Mouse (Mus musculus) neural tube, embryonic 11.5 days (tissue): ENCODE measurements around the gene Fgr. TPM values are rescaled to one million over a fixed set of nuclear protein-coding genes. Genes with fewer than 3 reads are reported as not detected.
A peak's percentile ranks its signal among the peaks of the same experiment; 100 is the strongest.

ENCODE experiments used
- ATAC-seq: fragments of 200-750 bp; cut with Nextera tagmentation; 2 replicates; pipeline ENCODE4 v1.8.0; 2017; ENCODE audit warnings: moderate number of reproducible peaks, mild to moderate bottlenecking, moderate TSS enrichment, moderate library complexity; ENCODE audit not compliant: insufficient read depth, low FRiP score, low TSS enrichment
- DNase-seq: peaks from one replicate; pipeline ENCODE4 v3.0.0-alpha.2; 2015; ENCODE audit warnings: low spot score
- H3K27ac ChIP-seq: fragments of 300-500 bp; sonication (generic); 2 replicates; pipeline ENCODE4 v1.5.1; 2014; ENCODE audit warnings: low read depth, mild to moderate bottlenecking, low read length
- H3K27me3 ChIP-seq: fragments of 300-500 bp; sonication (generic); 2 replicates; pipeline ENCODE4 v1.6.1; 2014; ENCODE audit warnings: mild to moderate bottlenecking, low read length, mixed read lengths; ENCODE audit not compliant: control insufficient read depth, insufficient read depth
- H3K36me3 ChIP-seq: fragments of 300-500 bp; sonication (generic); 2 replicates; pipeline ENCODE4 v1.6.1; 2014; ENCODE audit warnings: mild to moderate bottlenecking, low read length, moderate library complexity, mixed read lengths; ENCODE audit not compliant: control insufficient read depth, insufficient read depth
- H3K4me1 ChIP-seq: fragments of 300-500 bp; sonication (generic); 2 replicates; pipeline ENCODE4 v1.6.1; 2014; ENCODE audit warnings: low read length, mixed read lengths; ENCODE audit not compliant: control insufficient read depth, insufficient read depth
- H3K4me2 ChIP-seq: fragments of 300-500 bp; sonication (generic); 2 replicates; pipeline ENCODE4 v1.6.1; 2014; ENCODE audit warnings: low read depth, mild to moderate bottlenecking, moderate library complexity
- H3K4me3 ChIP-seq: fragments of 300-500 bp; sonication (generic); 2 replicates; pipeline ENCODE4 v1.5.1; 2014; ENCODE audit warnings: low read depth, low read length
- H3K9ac ChIP-seq: fragments of 300-500 bp; sonication (generic); 2 replicates; pipeline ENCODE4 v1.6.1; 2014; ENCODE audit warnings: mild to moderate bottlenecking, low read length
- H3K9me3 ChIP-seq: fragments of 300-500 bp; sonication (generic); 2 replicates; pipeline ENCODE4 v1.6.1; 2016; ENCODE audit warnings: low read length; ENCODE audit not compliant: control insufficient read depth
- WGBS: fragments of 180-500 bp; shearing (Covaris S2); extraction: QIAGEN DNeasy Blood & Tissue Kit; methylation state at CpG from one replicate; pipeline ENCODE4 v1.1.7; 2014; 5-methylcytosine and 5-hydroxymethylcytosine counted together
- polyA plus RNA-seq: library from polyadenylated mRNA; unstranded; fragments of >200 nt; fragmentation: Nextera tagmentation; extraction: Ambion mirVana; gene quantifications from 2 replicates; pipeline ENCODE4 v1.2.1, GENCODE M21; 2014

Fgr gene
- polyA plus RNA-seq, 1 experiment from 2014 or later = 0.24 TPM

- DNase-seq (no peak), ATAC-seq (no peak)
- no peak overlapping the region for H3K4me3 ChIP-seq
- no peak overlapping the region for H3K9ac ChIP-seq
- H3K4me2 ChIP-seq = no peak overlapping the region
- WGBS = 71% methylated on average over 8 of the region's 8 CpGs
- no peaks in the 10 kb centered on the region for H3K27me3 ChIP-seq
- H3K27ac ChIP-seq = no peak overlapping the region
- peaks cover 10% of the 10 kb centered on the region for H3K4me1 ChIP-seq
- H3K36me3 ChIP-seq = no peaks in the 10 kb centered on the region
- no peaks in the 10 kb centered on the region for H3K9me3 ChIP-seq
Measured at GRCm38 (mm10) chr4:132943088-132943487, 30.8 kb upstream of the Fgr start.

GRCm38 (mm10) chr4:132944106-132944505, 29.8 kb upstream of the Fgr start:
- Histone ChIP-seq H3K27me3 (no peaks in the 10 kb centered on the region), H3K9ac (no peak overlapping the region), H3K4me3 (no peak overlapping the region), H3K4me2 (no peak overlapping the region), H3K36me3 (no peaks in the 10 kb centered on the region), H3K9me3 (no peaks in the 10 kb centered on the region), H3K27ac (no peak overlapping the region), H3K4me1 (peaks cover 6% of the 10 kb centered on the region)
- no peak for ATAC-seq
- 85% methylated on average over 12 of the region's 12 CpGs for WGBS
- no peak for DNase-seq

- Histone ChIP-seq H3K27me3 (no peaks in the 10 kb centered on the region), H3K36me3 (no peaks in the 10 kb centered on the region), H3K4me1 (peaks cover 6% of the 10 kb centered on the region), H3K9me3 (no peaks in the 10 kb centered on the region), H3K4me3 (no peak overlapping the region), H3K9ac (no peak overlapping the region), H3K4me2 (no peak overlapping the region), H3K27ac (no peak overlapping the region)
- no peak for ATAC-seq
- no peak for DNase-seq
- 85% methylated on average over 4 of the region's 4 CpGs for WGBS
Measured at GRCm38 (mm10) chr4:132944776-132945175, 29.1 kb upstream of the Fgr start.

GRCm38 (mm10) chr4:132945261-132946046, 28.4 kb upstream of the Fgr start:
- DNase-seq (peak; percentile 90), ATAC-seq (peak; percentile 53)
- Histone ChIP-seq H3K36me3 (no peaks in the 10 kb centered on the region), H3K9me3 (no peaks in the 10 kb centered on the region), H3K4me1 (peaks cover 6% of the 10 kb centered on the region), H3K4me3 (0 out of 2 replicates have a peak overlapping the region, but pooled peaks have one; percentile 1), H3K4me2 (peak overlapping the region; percentile 30), H3K9ac (peak overlapping the region; percentile 44), H3K27me3 (no peaks in the 10 kb centered on the region), H3K27ac (peak overlapping the region; percentile 15; the same call in 1 of the 2 replicates)
- WGBS = 5% methylated on average over 15 of the region's 15 CpGs

GRCm38 (mm10) chr4:132946047-132947001, 27.6 kb upstream of the Fgr start:
- Histone ChIP-seq H3K4me3 (0 out of 2 replicates have a peak overlapping the region, but pooled peaks have one; percentile 1), H3K9me3 (no peaks in the 10 kb centered on the region)

GRCm38 (mm10) chr4:132949882-132950532, 23.9 kb upstream of the Fgr start:
- H3K27ac ChIP-seq = no peak overlapping the region
- H3K36me3 ChIP-seq = no peaks in the 10 kb centered on the region
- no peak overlapping the region for H3K9ac ChIP-seq
- H3K4me3 ChIP-seq = no peak overlapping the region
- H3K4me2 ChIP-seq = peak overlapping the region; percentile 32; the same call in 1 of the 2 replicates
- peaks cover 6% of the 10 kb centered on the region for H3K4me1 ChIP-seq
- no peaks in the 10 kb centered on the region for H3K27me3 ChIP-seq
- no peaks in the 10 kb centered on the region for H3K9me3 ChIP-seq
- DNase-seq (peak; percentile 57), ATAC-seq (no peak)
- 21% methylated on average over 24 of the region's 24 CpGs for WGBS

More at GRCm38 (mm10) chr4:132946047-132947001, 27.6 kb upstream of the Fgr start:
- 0 out of 2 replicates have a peak, but pooled peaks have one; percentile 31 for ATAC-seq
- WGBS = 12% methylated on average over 27 of the region's 27 CpGs
- Histone ChIP-seq H3K27ac (peak overlapping the region; percentile 15; the same call in 1 of the 2 replicates), H3K4me2 (peak overlapping the region; percentile 30), H3K36me3 (no peaks in the 10 kb centered on the region), H3K4me1 (peaks cover 6% of the 10 kb centered on the region), H3K9ac (peak overlapping the region; percentile 44), H3K27me3 (no peaks in the 10 kb centered on the region)
- DNase-seq = peak; percentile 68

- Histone ChIP-seq H3K4me2 (no peak overlapping the region), H3K9me3 (no peaks in the 10 kb centered on the region), H3K36me3 (no peaks in the 10 kb centered on the region), H3K27me3 (no peaks in the 10 kb centered on the region), H3K4me1 (peaks cover 3% of the 10 kb centered on the region), H3K9ac (no peak overlapping the region), H3K4me3 (no peak overlapping the region), H3K27ac (no peak overlapping the region)
- ATAC-seq (no peak), DNase-seq (no peak)
- 56% methylated on average over 2 of the region's 2 CpGs for WGBS
Measured at GRCm38 (mm10) chr4:132950999-132951398, 22.9 kb upstream of the Fgr start.
